Mouse (Mus musculus): ENCODE data around the gene Tbkbp1. TPM values are rescaled to one million over a fixed set of nuclear protein-coding genes. Genes with fewer than 3 reads are reported as not detected.

Gene Tbkbp1
- polyA plus RNA-seq, 1 experiment: 16.6 TPM

DNA sequence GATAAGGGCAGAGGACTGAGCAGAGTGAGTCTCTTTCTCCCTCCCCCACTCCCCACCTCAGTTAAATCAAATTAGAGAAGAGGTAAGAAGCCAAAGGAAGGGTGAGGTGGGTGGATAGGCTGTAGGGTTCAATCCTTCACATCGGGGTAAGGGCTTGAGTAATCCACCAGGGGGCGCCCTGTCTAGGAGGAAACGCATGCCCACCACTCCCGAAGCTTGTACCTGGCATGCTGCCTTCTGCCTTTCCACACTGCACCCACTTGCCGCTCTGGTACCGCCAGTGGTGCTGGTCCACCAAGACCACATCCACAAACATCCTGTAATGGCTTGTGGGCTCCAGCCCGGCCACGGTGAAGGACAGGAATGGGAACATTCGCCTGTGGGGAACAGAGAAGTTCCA, 49.6 kb downstream of the Tbkbp1 start:
- no peak overlapping the region for H3K4me3 ChIP-seq (replicated peaks; ENCODE audit: control insufficient read depth, low read depth, low read length)
- WGBS: 6% methylated on average over 9 of the region's 9 CpGs
- TF ChIP-seq CTCF (IDR thresholded peaks at IDR 0.05; ENCODE audit: control insufficient read depth, insufficient read depth, low read length): peak; percentile 85
- no peak for TF ChIP-seq POLR2A (IDR thresholded peaks at IDR 0.05; ENCODE audit: borderline replicate concordance, control insufficient read depth, low read depth, low read length)
- no peak overlapping the region for H3K27ac ChIP-seq (ENCODE audit: control insufficient read depth, insufficient read depth, low read depth, low read length, poor library complexity)
- peaks cover 1% of the 10 kb centered on the region; the same call in 1 of the 2 replicates for H3K4me1 ChIP-seq (ENCODE audit: control insufficient read depth, insufficient read depth, low read length)

DNA sequence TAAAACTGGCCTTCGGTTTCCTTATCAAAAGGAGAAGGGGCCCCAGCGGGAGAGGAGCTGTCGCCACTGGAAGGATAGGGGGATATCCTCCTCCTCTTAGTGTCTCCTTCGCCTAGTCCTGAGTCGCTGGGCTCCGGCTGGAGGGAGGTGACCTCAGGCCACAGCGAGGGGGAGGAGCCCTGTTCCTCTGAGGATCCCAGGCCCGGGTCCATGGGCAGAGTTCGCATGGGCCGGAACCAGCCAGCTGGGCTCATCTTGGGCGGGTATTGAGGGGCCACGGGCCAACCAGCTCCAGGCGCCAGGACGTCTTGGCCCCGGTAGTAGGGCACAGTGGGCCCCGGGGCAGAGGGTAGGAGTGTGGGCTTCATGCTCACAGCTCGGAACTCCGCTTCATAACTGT, 52.5 kb downstream of the Tbkbp1 start:
- peaks cover 1% of the 10 kb centered on the region; the same call in 1 of the 2 replicates for H3K4me1 ChIP-seq (ENCODE audit: control insufficient read depth, insufficient read depth, low read length)
- H3K4me3 ChIP-seq (replicated peaks; ENCODE audit: control insufficient read depth, low read depth, low read length): no peak overlapping the region
- 17% methylated on average over 18 of the region's 18 CpGs for WGBS
- TF ChIP-seq CTCF (IDR thresholded peaks at IDR 0.05; ENCODE audit: control insufficient read depth, insufficient read depth, low read length) (no peak), POLR2A (IDR thresholded peaks at IDR 0.05; ENCODE audit: borderline replicate concordance, control insufficient read depth, low read depth, low read length) (no peak)
- H3K27ac ChIP-seq (ENCODE audit: control insufficient read depth, insufficient read depth, low read depth, low read length, poor library complexity): no peak overlapping the region

DNA sequence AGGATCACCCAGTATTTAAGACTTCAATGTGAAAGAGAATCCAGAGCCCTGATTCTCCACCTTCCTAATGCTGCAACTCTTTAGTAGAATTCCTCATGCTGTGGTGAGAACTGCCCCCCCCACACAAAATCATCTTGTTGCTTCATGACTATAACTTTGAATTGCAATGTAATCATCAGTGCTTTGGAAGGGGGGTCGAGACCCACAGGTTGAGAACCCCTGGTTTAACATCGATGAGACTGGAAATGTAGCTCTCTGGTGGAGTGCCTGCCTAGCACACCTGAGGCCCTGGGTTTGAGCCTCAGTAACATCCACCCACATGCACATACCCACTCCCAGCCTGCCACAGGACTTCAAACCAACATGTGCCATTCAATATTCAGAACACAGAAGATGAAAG, 56.7 kb downstream of the Tbkbp1 start:
- 53% methylated on average over 2 of the region's 2 CpGs for WGBS
- Histone ChIP-seq H3K4me1 (ENCODE audit: control insufficient read depth, insufficient read depth, low read length) (no peaks in the 10 kb centered on the region), H3K27ac (ENCODE audit: control insufficient read depth, insufficient read depth, low read depth, low read length, poor library complexity) (no peak overlapping the region), H3K4me3 (replicated peaks; ENCODE audit: control insufficient read depth, low read depth, low read length) (no peak overlapping the region)
- TF ChIP-seq CTCF (IDR thresholded peaks at IDR 0.05; ENCODE audit: control insufficient read depth, insufficient read depth, low read length) (no peak), POLR2A (IDR thresholded peaks at IDR 0.05; ENCODE audit: borderline replicate concordance, control insufficient read depth, low read depth, low read length) (no peak)

DNA sequence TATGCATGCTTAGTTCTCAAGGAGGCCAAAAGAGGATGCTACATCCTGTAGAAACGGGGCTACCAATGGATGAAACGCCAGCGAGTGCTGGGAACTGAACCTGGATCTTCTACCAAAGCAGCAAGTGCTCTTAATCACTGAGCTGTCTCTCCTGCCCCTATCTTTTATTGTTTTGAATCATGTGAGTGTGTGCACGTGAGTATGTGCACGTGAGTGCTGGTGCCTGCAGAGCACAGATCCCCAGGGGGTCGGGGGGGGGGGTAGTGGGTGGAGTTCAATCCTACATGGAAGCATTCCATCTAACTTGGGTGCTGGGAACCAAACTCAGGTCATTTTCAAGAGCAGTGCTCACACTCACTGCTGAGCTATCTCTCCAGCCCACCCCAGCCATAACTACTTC, 64.9 kb downstream of the Tbkbp1 start:
- Histone ChIP-seq H3K27ac (ENCODE audit: control insufficient read depth, insufficient read depth, low read depth, low read length, poor library complexity) (no peak overlapping the region), H3K4me3 (replicated peaks; ENCODE audit: control insufficient read depth, low read depth, low read length) (no peak overlapping the region), H3K4me1 (ENCODE audit: control insufficient read depth, insufficient read depth, low read length) (no peaks in the 10 kb centered on the region; the same call in 1 of the 2 replicates)
- 69% methylated on average over 6 of the region's 6 CpGs for WGBS
- no peak for TF ChIP-seq CTCF (IDR thresholded peaks at IDR 0.05; ENCODE audit: control insufficient read depth, insufficient read depth, low read length)
- TF ChIP-seq POLR2A (IDR thresholded peaks at IDR 0.05; ENCODE audit: borderline replicate concordance, control insufficient read depth, low read depth, low read length): no peak

Other genes with a start within 250 kb of the Tbkbp1 start
- gene Cdk5rap3, start 235.0 kb downstream of the Tbkbp1 start, polyA plus RNA-seq (2011; ENCODE audit: insufficient read depth, insufficient read length, low replicate concordance, missing spikeins): 16.4 and 39.4 TPM in 2 replicates
- not detected in 2 replicates for gene Prr15l, start 223.4 kb downstream of the Tbkbp1 start, polyA plus RNA-seq (2011; ENCODE audit: insufficient read depth, insufficient read length, low replicate concordance, missing spikeins)
- gene Pnpo, start 207.5 kb downstream of the Tbkbp1 start, polyA plus RNA-seq (2011; ENCODE audit: insufficient read depth, insufficient read length, low replicate concordance, missing spikeins): 65.6 and 132 TPM in 2 replicates
- gene Sp2, start 168.5 kb downstream of the Tbkbp1 start, polyA plus RNA-seq (2011; ENCODE audit: insufficient read depth, insufficient read length, low replicate concordance, missing spikeins): 14.6 and 16.9 TPM in 2 replicates
- gene Sp6, start 138.1 kb downstream of the Tbkbp1 start, polyA plus RNA-seq (2011; ENCODE audit: insufficient read depth, insufficient read length, low replicate concordance, missing spikeins): 1.00 TPM in 1 of 2 replicates, not detected in the other
- 3.0 and 6.7 TPM in 2 replicates for gene Scrn2, start 121.6 kb downstream of the Tbkbp1 start, polyA plus RNA-seq (2011; ENCODE audit: insufficient read depth, insufficient read length, low replicate concordance, missing spikeins)
- not detected in 2 replicates for gene Lrrc46, start 110.1 kb downstream of the Tbkbp1 start, polyA plus RNA-seq (2011; ENCODE audit: insufficient read depth, insufficient read length, low replicate concordance, missing spikeins)
- gene Mrpl10, start 109.9 kb downstream of the Tbkbp1 start, polyA plus RNA-seq (2011; ENCODE audit: insufficient read depth, insufficient read length, low replicate concordance, missing spikeins): 21.1 and 25.1 TPM in 2 replicates
- 8.2 and 17.7 TPM in 2 replicates for gene Osbpl7, start 100.9 kb downstream of the Tbkbp1 start, polyA plus RNA-seq (2011; ENCODE audit: insufficient read depth, insufficient read length, low replicate concordance, missing spikeins)
- gene Tbx21, start 36.2 kb downstream of the Tbkbp1 start, polyA plus RNA-seq (2011; ENCODE audit: insufficient read depth, insufficient read length, low replicate concordance, missing spikeins): 0.77 and 2.2 TPM in 2 replicates
- 66.4 and 67.4 TPM in 2 replicates for gene Kpnb1, start 36.4 kb upstream of the Tbkbp1 start, polyA plus RNA-seq (2011; ENCODE audit: insufficient read depth, insufficient read length, low replicate concordance, missing spikeins)
- 15.1 and 41.8 TPM in 2 replicates for gene Npepps, start 129.1 kb upstream of the Tbkbp1 start, polyA plus RNA-seq (2011; ENCODE audit: insufficient read depth, insufficient read length, low replicate concordance, missing spikeins)
- 7.8 and 16.9 TPM in 2 replicates for gene Mrpl45, start 164.2 kb upstream of the Tbkbp1 start, polyA plus RNA-seq (2011; ENCODE audit: insufficient read depth, insufficient read length, low replicate concordance, missing spikeins)
- not detected in 2 replicates for gene Gpr179, start 200.6 kb upstream of the Tbkbp1 start, polyA plus RNA-seq (2011; ENCODE audit: insufficient read depth, insufficient read length, low replicate concordance, missing spikeins)
- 4.3 and 5.2 TPM in 2 replicates for gene Socs7, start 211.1 kb upstream of the Tbkbp1 start, polyA plus RNA-seq (2011; ENCODE audit: insufficient read depth, insufficient read length, low replicate concordance, missing spikeins)